Mouse (Mus musculus) forebrain, embryonic 13.5 days (tissue): ENCODE measurements at regions not wholly inside any gene's neighbourhood (a gene's known extent, or its start where the extent isn't known, plus 50 kb on each side); places are given as distances from the start of the nearest gene placed in this dataset.

Experiments used
- ATAC-seq: fragments of 200-750 bp; cut with Nextera tagmentation; 2 replicates; pipeline ENCODE4 v1.8.0; 2017
- H3K27ac ChIP-seq: fragments of 300-500 bp; sonication (generic); 2 replicates; pipeline ENCODE4 v1.5.1; 2015; ENCODE audit warnings: inconsistent platforms, mild to moderate bottlenecking, moderate library complexity
- H3K27me3 ChIP-seq: fragments of 300-500 bp; sonication (generic); 2 replicates; pipeline ENCODE4 v1.6.1; 2015; ENCODE audit warnings: mild to moderate bottlenecking, inconsistent platforms
- H3K36me3 ChIP-seq: fragments of 300-500 bp; sonication (generic); 2 replicates; pipeline ENCODE4 v1.6.1; 2015; ENCODE audit warnings: mild to moderate bottlenecking, inconsistent platforms; ENCODE audit not compliant: poor library complexity, severe bottlenecking
- H3K4me1 ChIP-seq: fragments of 300-500 bp; sonication (generic); 2 replicates; pipeline ENCODE4 v1.6.1; 2015; ENCODE audit warnings: inconsistent platforms
- H3K4me2 ChIP-seq: fragments of 300-500 bp; sonication (generic); 2 replicates; pipeline ENCODE4 v1.6.1; 2015; ENCODE audit warnings: inconsistent platforms, mild to moderate bottlenecking, moderate library complexity
- H3K4me3 ChIP-seq: fragments of 300-500 bp; sonication (generic); 2 replicates; pipeline ENCODE4 v1.5.1; 2015; ENCODE audit warnings: mild to moderate bottlenecking, inconsistent platforms
- H3K9ac ChIP-seq: fragments of 300-500 bp; sonication (generic); 2 replicates; pipeline ENCODE4 v1.6.1; 2015; ENCODE audit warnings: mild to moderate bottlenecking, inconsistent platforms
- H3K9me3 ChIP-seq: fragments of 300-500 bp; sonication (generic); replicated peaks from 2 replicates; pipeline ENCODE4 v1.6.1; 2016; ENCODE audit warnings: inconsistent platforms
- WGBS: fragments of 180-500 bp; shearing (Covaris S2); methylation state at CpG from one replicate; pipeline ENCODE4 v1.1.7; 2015; 5-methylcytosine and 5-hydroxymethylcytosine counted together

- Histone ChIP-seq H3K4me1 (no peaks in the 10 kb centered on the region), H3K4me3 (no peak overlapping the region), H3K9me3 (no peaks in the 10 kb centered on the region), H3K36me3 (no peaks in the 10 kb centered on the region), H3K4me2 (no peak overlapping the region), H3K9ac (no peak overlapping the region), H3K27me3 (no peaks in the 10 kb centered on the region), H3K27ac (no peak overlapping the region)
- ATAC-seq, result peak; percentile 67; the same call in 1 of the 2 replicates
- WGBS, result 68% methylated on average over 1 of the region's 1 CpGs
Measured at GRCm38 (mm10) chr1:126993061-126993640, 162.6 kb upstream of the Nckap5 start.

- 66% methylated on average over 4 of the region's 4 CpGs for WGBS
- H3K4me1 ChIP-seq, result no peaks in the 10 kb centered on the region
- peak; percentile 76 for ATAC-seq
Measured at GRCm38 (mm10) chr1:126992441-126992840, 161.8 kb upstream of the Nckap5 start.

GRCm38 (mm10) chr1:126982805-126983204 lies 152.2 kb upstream of the Nckap5 start:
- H3K9me3 ChIP-seq, result no peaks in the 10 kb centered on the region
- H3K4me2 ChIP-seq, result no peak overlapping the region
- no peak overlapping the region for H3K9ac ChIP-seq
- no peaks in the 10 kb centered on the region for H3K4me1 ChIP-seq
- H3K4me3 ChIP-seq, result no peak overlapping the region
- 73% methylated on average over 5 of the region's 5 CpGs for WGBS
- H3K36me3 ChIP-seq, result no peaks in the 10 kb centered on the region
- no peaks in the 10 kb centered on the region for H3K27me3 ChIP-seq
- no peak for ATAC-seq
- H3K27ac ChIP-seq, result no peak overlapping the region

More at GRCm38 (mm10) chr1:126992441-126992840, 161.8 kb upstream of the Nckap5 start:
- Histone ChIP-seq H3K27ac (no peak overlapping the region), H3K9me3 (no peaks in the 10 kb centered on the region), H3K4me3 (no peak overlapping the region), H3K27me3 (no peaks in the 10 kb centered on the region), H3K36me3 (no peaks in the 10 kb centered on the region), H3K9ac (no peak overlapping the region), H3K4me2 (no peak overlapping the region)

- no peak overlapping the region for H3K4me3 ChIP-seq
- H3K4me2 ChIP-seq, result no peak overlapping the region
- no peaks in the 10 kb centered on the region for H3K9me3 ChIP-seq
- ATAC-seq, result no peak
- no peak overlapping the region for H3K27ac ChIP-seq
- 94% methylated on average over 14 of the region's 14 CpGs for WGBS
- H3K9ac ChIP-seq, result no peak overlapping the region
- no peaks in the 10 kb centered on the region for H3K36me3 ChIP-seq
- H3K4me1 ChIP-seq, result no peaks in the 10 kb centered on the region
- H3K27me3 ChIP-seq, result no peaks in the 10 kb centered on the region
Measured at GRCm38 (mm10) chr1:126980311-126980710, 149.7 kb upstream of the Nckap5 start.

GRCm38 (mm10) chr1:126973871-126974270 lies 143.3 kb upstream of the Nckap5 start:
- H3K4me3 ChIP-seq, result no peak overlapping the region
- 86% methylated on average over 1 of the region's 1 CpGs for WGBS
- H3K4me2 ChIP-seq, result no peak overlapping the region
- H3K27ac ChIP-seq, result no peak overlapping the region
- H3K27me3 ChIP-seq, result no peaks in the 10 kb centered on the region
- no peak for ATAC-seq
- no peaks in the 10 kb centered on the region for H3K36me3 ChIP-seq
- no peaks in the 10 kb centered on the region for H3K4me1 ChIP-seq
- no peak overlapping the region for H3K9ac ChIP-seq
- H3K9me3 ChIP-seq, result no peaks in the 10 kb centered on the region

GRCm38 (mm10) chr1:126971777-126972421 lies 141.3 kb upstream of the Nckap5 start:
- ATAC-seq, result no peak
- Histone ChIP-seq H3K9ac (no peak overlapping the region), H3K9me3 (no peaks in the 10 kb centered on the region), H3K4me1 (no peaks in the 10 kb centered on the region), H3K27ac (no peak overlapping the region), H3K4me3 (no peak overlapping the region), H3K4me2 (no peak overlapping the region), H3K36me3 (no peaks in the 10 kb centered on the region), H3K27me3 (no peaks in the 10 kb centered on the region)
- 54% methylated on average over 10 of the region's 10 CpGs for WGBS

GRCm38 (mm10) chr1:126971118-126971517 lies 140.5 kb upstream of the Nckap5 start:
- no peak overlapping the region for H3K27ac ChIP-seq
- H3K9me3 ChIP-seq, result no peaks in the 10 kb centered on the region
- H3K36me3 ChIP-seq, result no peaks in the 10 kb centered on the region
- H3K4me3 ChIP-seq, result no peak overlapping the region
- no peak overlapping the region for H3K9ac ChIP-seq
- H3K27me3 ChIP-seq, result no peaks in the 10 kb centered on the region
- no peak for ATAC-seq
- 92% methylated on average over 1 of the region's 1 CpGs for WGBS
- H3K4me2 ChIP-seq, result no peak overlapping the region
- H3K4me1 ChIP-seq, result no peaks in the 10 kb centered on the region

GRCm38 (mm10) chr1:126966394-126966793 lies 135.8 kb upstream of the Nckap5 start:
- no peak overlapping the region for H3K4me2 ChIP-seq
- H3K27me3 ChIP-seq, result no peaks in the 10 kb centered on the region
- H3K4me1 ChIP-seq, result no peaks in the 10 kb centered on the region
- no peak overlapping the region for H3K9ac ChIP-seq
- H3K4me3 ChIP-seq, result no peak overlapping the region
- no peak overlapping the region for H3K27ac ChIP-seq
- no peaks in the 10 kb centered on the region for H3K9me3 ChIP-seq
- ATAC-seq, result no peak
- H3K36me3 ChIP-seq, result no peaks in the 10 kb centered on the region

- H3K27me3 ChIP-seq, result no peaks in the 10 kb centered on the region
- 86% methylated on average over 12 of the region's 12 CpGs for WGBS
- no peaks in the 10 kb centered on the region for H3K4me1 ChIP-seq
- H3K4me2 ChIP-seq, result no peak overlapping the region
- no peak overlapping the region for H3K4me3 ChIP-seq
- H3K9ac ChIP-seq, result no peak overlapping the region
- H3K27ac ChIP-seq, result no peak overlapping the region
- no peak for ATAC-seq
- H3K36me3 ChIP-seq, result no peaks in the 10 kb centered on the region
- H3K9me3 ChIP-seq, result no peaks in the 10 kb centered on the region
Measured at GRCm38 (mm10) chr1:126955839-126956720, 125.5 kb upstream of the Nckap5 start.

GRCm38 (mm10) chr1:126947860-126948259 lies 117.3 kb upstream of the Nckap5 start:
- H3K9ac ChIP-seq, result no peak overlapping the region
- H3K4me2 ChIP-seq, result no peak overlapping the region
- 94% methylated on average over 1 of the region's 1 CpGs for WGBS
- H3K9me3 ChIP-seq, result no peaks in the 10 kb centered on the region
- no peak overlapping the region for H3K27ac ChIP-seq
- H3K27me3 ChIP-seq, result no peaks in the 10 kb centered on the region
- H3K4me3 ChIP-seq, result no peak overlapping the region
- H3K36me3 ChIP-seq, result no peaks in the 10 kb centered on the region
- no peaks in the 10 kb centered on the region for H3K4me1 ChIP-seq
- ATAC-seq, result no peak

- ATAC-seq, result no peak
- 61% methylated on average over 4 of the region's 4 CpGs for WGBS
- no peak overlapping the region for H3K4me3 ChIP-seq
- H3K27ac ChIP-seq, result no peak overlapping the region
- no peak overlapping the region for H3K4me2 ChIP-seq
- no peaks in the 10 kb centered on the region for H3K36me3 ChIP-seq
- no peaks in the 10 kb centered on the region for H3K9me3 ChIP-seq
- H3K9ac ChIP-seq, result no peak overlapping the region
- H3K27me3 ChIP-seq, result 0 out of 2 replicates have a peak, but pooled peaks cover 7% of the 10 kb centered on the region
- H3K4me1 ChIP-seq, result peaks cover 19% of the 10 kb centered on the region
Measured at GRCm38 (mm10) chr1:126932658-126933057, 102.1 kb upstream of the Nckap5 start.

GRCm38 (mm10) chr1:126931754-126932153 lies 101.2 kb upstream of the Nckap5 start:
- peaks cover 19% of the 10 kb centered on the region for H3K4me1 ChIP-seq
- H3K9me3 ChIP-seq, result no peaks in the 10 kb centered on the region
- H3K27ac ChIP-seq, result no peak overlapping the region
- no peak overlapping the region for H3K4me3 ChIP-seq
- H3K4me2 ChIP-seq, result no peak overlapping the region
- WGBS, result 2% methylated on average over 6 of the region's 6 CpGs
- 0 out of 2 replicates have a peak, but pooled peaks cover 7% of the 10 kb centered on the region for H3K27me3 ChIP-seq
- peak; percentile 54 for ATAC-seq
- no peak overlapping the region for H3K9ac ChIP-seq
- no peaks in the 10 kb centered on the region for H3K36me3 ChIP-seq
